Mouse (Mus musculus) testis, adult 10 weeks (tissue): ENCODE results near the gene Hdgfl3. TPM values are rescaled to one million over a fixed set of nuclear protein-coding genes. Genes with fewer than 3 reads are reported as not detected.

Experiments
- polyA plus RNA-seq: library from polyadenylated mRNA; stranded (reverse); fragments of 350-450 nt; fragmentation: Illumina TruSeq; extraction: RNeasy Lipid Tissue Mini Kit (QIAGEN cat#74804); gene quantifications from one replicate; pipeline ENCODE4 v1.2.3, GENCODE M21; 2014; ENCODE audit warnings: low read depth, low replicate concordance

Hdgfl3 gene
- 33.6 TPM for polyA plus RNA-seq

GRCm38 (mm10) chr7:81934267-81934745 is at the start of gene Hdgfl3:
Hdgfl3 (minus strand) TSS chr7:81934473.

GRCm38 (mm10) chr7:81858968-81859721 is 75.1 kb downstream of the Hdgfl3 start, which contains the start of gene Tm6sf1:
Tm6sf1 (plus strand) TSS chr7:81859001.

GRCm38 (mm10) chr7:81855694-81856093 is 78.6 kb downstream of the Hdgfl3 start, which contains the start of gene Gm10160:
Gm10160 (minus strand) TSS chr7:81855794.

Other genes starting within 250 kb of the Hdgfl3 start
- 0.50 TPM for gene Homer2, start 226.9 kb downstream of the Hdgfl3 start, polyA plus RNA-seq
- gene Ramac, start 171.5 kb downstream of the Hdgfl3 start, polyA plus RNA-seq, result 93.6 TPM
- 4.5 TPM for gene 3110040N11Rik, start 145.0 kb downstream of the Hdgfl3 start, polyA plus RNA-seq
- gene Btbd1, start 105.0 kb downstream of the Hdgfl3 start, polyA plus RNA-seq, result 1,244 TPM
- gene Gm10160, start 78.7 kb downstream of the Hdgfl3 start, polyA plus RNA-seq, result not detected
- gene Tm6sf1, start 75.5 kb downstream of the Hdgfl3 start, polyA plus RNA-seq, result 6.6 TPM
- gene Bnc1, start 57.8 kb upstream of the Hdgfl3 start, polyA plus RNA-seq, result 1.1 TPM
- 183 TPM for gene Sh3gl3, start 239.4 kb upstream of the Hdgfl3 start, polyA plus RNA-seq